Mouse (Mus musculus): ENCODE data around the gene Apaf1.

GRCm38 (mm10) chr10:90960374-90960773, 122.2 kb downstream of the Apaf1 start:
- TF ChIP-seq RAD21 (IDR thresholded peaks at IDR 0.05; ENCODE audit: low read depth, low read length) = no peak
- no peak for TF ChIP-seq NRF1 (IDR thresholded peaks at IDR 0.05; ENCODE audit: insufficient read depth, low read depth, low read length, poor library complexity, severe bottlenecking)
- TF ChIP-seq USF1 (IDR thresholded peaks at IDR 0.05; ENCODE audit: low read depth, low read length) = no peak

Measured in MEL (cell line).